Mouse (Mus musculus): ENCODE results near the gene Tor1aip1.
"Not testable (repeated sequence)": the region's sequence is repeated elsewhere in the genome, so short reads cannot be mapped to it uniquely, and the experiment has no call there.

Tor1aip1 gene

GRCm38 (mm10) chr1:156035930-156036737 lies at the start of gene Tor1aip1:
Gene Tor1aip1, minus strand, starts transcription at chr1:156036480.
- DNase-seq (ENCODE audit: low read depth, low spot score): peak; percentile 99

GRCm38 (mm10) chr1:156085770-156086169 lies 49.5 kb upstream of the Tor1aip1 start:
- DNase-seq (ENCODE audit: low read depth, low spot score): peak; percentile 18

- no peak for DNase-seq (ENCODE audit: low read depth, low spot score)
Observed at GRCm38 (mm10) chr1:156084603-156085002, 48.3 kb upstream of the Tor1aip1 start.

GRCm38 (mm10) chr1:156077655-156078054 lies 41.4 kb upstream of the Tor1aip1 start:
- DNase-seq (ENCODE audit: low read depth, low spot score): no peak

GRCm38 (mm10) chr1:156076474-156076873 lies 40.2 kb upstream of the Tor1aip1 start:
- no peak for DNase-seq (ENCODE audit: low read depth, low spot score)

GRCm38 (mm10) chr1:156074575-156074974 lies 38.3 kb upstream of the Tor1aip1 start:
- DNase-seq (ENCODE audit: low read depth, low spot score): no peak

- no peak for DNase-seq (ENCODE audit: low read depth, low spot score)
Observed at GRCm38 (mm10) chr1:156073169-156073821, 37.0 kb upstream of the Tor1aip1 start.

- DNase-seq (ENCODE audit: low read depth, low spot score): no peak
Observed at GRCm38 (mm10) chr1:156070106-156070505, 33.8 kb upstream of the Tor1aip1 start.

GRCm38 (mm10) chr1:156066133-156066532 lies 29.9 kb upstream of the Tor1aip1 start:
- DNase-seq (ENCODE audit: low read depth, low spot score): no peak

GRCm38 (mm10) chr1:156062193-156062592 lies 25.9 kb upstream of the Tor1aip1 start:
- DNase-seq (ENCODE audit: low read depth, low spot score): no peak

GRCm38 (mm10) chr1:156058207-156058606 lies 21.9 kb upstream of the Tor1aip1 start:
- no peak for DNase-seq (ENCODE audit: low read depth, low spot score)

GRCm38 (mm10) chr1:156046688-156047087 lies 10.4 kb upstream of the Tor1aip1 start:
- peak; percentile 91 for DNase-seq (ENCODE audit: low read depth, low spot score)

GRCm38 (mm10) chr1:156044211-156044611 lies 7.9 kb upstream of the Tor1aip1 start:
- DNase-seq (ENCODE audit: low read depth, low spot score): no peak

GRCm38 (mm10) chr1:156043027-156043426 lies 6.7 kb upstream of the Tor1aip1 start:
- peak; percentile 62 for DNase-seq (ENCODE audit: low read depth, low spot score)

GRCm38 (mm10) chr1:156042481-156042880 lies 6.2 kb upstream of the Tor1aip1 start:
- DNase-seq (ENCODE audit: low read depth, low spot score): no peak

- no peak for DNase-seq (ENCODE audit: low read depth, low spot score)
Observed at GRCm38 (mm10) chr1:156041451-156042241, 5.4 kb upstream of the Tor1aip1 start.

- peak; percentile 94 for DNase-seq (ENCODE audit: low read depth, low spot score)
Observed at GRCm38 (mm10) chr1:156040731-156041401, 4.6 kb upstream of the Tor1aip1 start.

GRCm38 (mm10) chr1:156039989-156040388 lies 3.7 kb upstream of the Tor1aip1 start:
- DNase-seq (ENCODE audit: low read depth, low spot score): not testable (repeated sequence)

- DNase-seq (ENCODE audit: low read depth, low spot score): peak; percentile 61
Observed at GRCm38 (mm10) chr1:156037144-156037583, 884 bp upstream of the Tor1aip1 start.

GRCm38 (mm10) chr1:156035269-156035929 lies 881 bp downstream of the Tor1aip1 start, which contains the start of gene Tor1aip2:
Gene Tor1aip2, plus strand, starts transcription at chr1:156035403.
- DNase-seq (ENCODE audit: low read depth, low spot score): peak; percentile 36

GRCm38 (mm10) chr1:156034661-156035060 lies 1.6 kb downstream of the Tor1aip1 start:
- no peak for DNase-seq (ENCODE audit: low read depth, low spot score)

All from skeletal muscle tissue, adult 2 months (tissue).